Mouse (Mus musculus) regulatory T cell (primary cell): ENCODE results near the gene Myf5.

ENCODE experiments used
- in situ Hi-C: fragments of 300-600 bp; cut with MboI, MseI; formaldehyde crosslinking; loops from one replicate; pipeline ENCODE4 v1.15.1; 2025; ENCODE audit warnings: high pct_unique_total_duplicates

The Myf5 gene

GRCm38 (mm10) chr10:107485870-107486269 is at the start of gene Myf5:
TSS of gene Myf5 (minus strand) at chr10:107486134.
- in situ Hi-C loops = no loop called here

GRCm38 (mm10) chr10:107528758-107529157 is 42.8 kb upstream of the Myf5 start:
- in situ Hi-C loops = no loop called here

- in situ Hi-C loops = no loop called here
Measured at GRCm38 (mm10) chr10:107519216-107519615, 33.3 kb upstream of the Myf5 start.

- in situ Hi-C loops = no loop called here
Measured at GRCm38 (mm10) chr10:107516641-107517040, 30.7 kb upstream of the Myf5 start.

GRCm38 (mm10) chr10:107514735-107515134 is 28.8 kb upstream of the Myf5 start:
- in situ Hi-C loops = no loop called here

GRCm38 (mm10) chr10:107506397-107506796 is 20.5 kb upstream of the Myf5 start:
- in situ Hi-C loops = no loop called here

- in situ Hi-C loops = no loop called here
Measured at GRCm38 (mm10) chr10:107503430-107503829, 17.5 kb upstream of the Myf5 start.

GRCm38 (mm10) chr10:107502193-107502592 is 16.3 kb upstream of the Myf5 start:
- in situ Hi-C loops = no loop called here

- in situ Hi-C loops = no loop called here
Measured at GRCm38 (mm10) chr10:107499656-107500055, 13.7 kb upstream of the Myf5 start.

- in situ Hi-C loops = no loop called here
Measured at GRCm38 (mm10) chr10:107496402-107496801, 10.5 kb upstream of the Myf5 start.

- in situ Hi-C loops = no loop called here
Measured at GRCm38 (mm10) chr10:107494568-107494967, 8.6 kb upstream of the Myf5 start, which contains the start of gene Myf6. TSS of gene Myf6 (minus strand) at chr10:107494737.

GRCm38 (mm10) chr10:107493580-107494474 is 7.9 kb upstream of the Myf5 start:
- in situ Hi-C loops = no loop called here

GRCm38 (mm10) chr10:107492867-107493579 is 7.1 kb upstream of the Myf5 start:
- in situ Hi-C loops = no loop called here

GRCm38 (mm10) chr10:107488654-107489315 is 2.9 kb upstream of the Myf5 start:
- in situ Hi-C loops = no loop called here

GRCm38 (mm10) chr10:107486770-107487169 is 836 bp upstream of the Myf5 start:
- in situ Hi-C loops = no loop called here

GRCm38 (mm10) chr10:107484050-107484449 is 1.9 kb downstream of the Myf5 start:
- in situ Hi-C loops = no loop called here

GRCm38 (mm10) chr10:107473497-107473896 is 12.4 kb downstream of the Myf5 start:
- in situ Hi-C loops = no loop called here

GRCm38 (mm10) chr10:107471712-107472111 is 14.2 kb downstream of the Myf5 start:
- in situ Hi-C loops = no loop called here

GRCm38 (mm10) chr10:107467819-107468218 is 18.1 kb downstream of the Myf5 start:
- in situ Hi-C loops = no loop called here

GRCm38 (mm10) chr10:107449496-107450330 is 36.2 kb downstream of the Myf5 start:
- in situ Hi-C loops = no loop called here

- in situ Hi-C loops = no loop called here
Measured at GRCm38 (mm10) chr10:107442781-107443180, 43.2 kb downstream of the Myf5 start.
